Mouse (Mus musculus) cerebellum, adult 9-11 months (tissue): ENCODE measurements around the gene Emilin2.

Experiments used
- DNase-seq: peaks from one replicate; pipeline ENCODE4 v3.0.0; 2022

Emilin2 gene

GRCm38 (mm10) chr17:71260658-71261057 lies 51.1 kb downstream of the Emilin2 start:
- DNase-seq: no peak

- DNase-seq: no peak
Measured at GRCm38 (mm10) chr17:71259727-71260126, 52.1 kb downstream of the Emilin2 start.

- DNase-seq: no peak
Measured at GRCm38 (mm10) chr17:71256806-71257536, 54.8 kb downstream of the Emilin2 start.

DNA sequence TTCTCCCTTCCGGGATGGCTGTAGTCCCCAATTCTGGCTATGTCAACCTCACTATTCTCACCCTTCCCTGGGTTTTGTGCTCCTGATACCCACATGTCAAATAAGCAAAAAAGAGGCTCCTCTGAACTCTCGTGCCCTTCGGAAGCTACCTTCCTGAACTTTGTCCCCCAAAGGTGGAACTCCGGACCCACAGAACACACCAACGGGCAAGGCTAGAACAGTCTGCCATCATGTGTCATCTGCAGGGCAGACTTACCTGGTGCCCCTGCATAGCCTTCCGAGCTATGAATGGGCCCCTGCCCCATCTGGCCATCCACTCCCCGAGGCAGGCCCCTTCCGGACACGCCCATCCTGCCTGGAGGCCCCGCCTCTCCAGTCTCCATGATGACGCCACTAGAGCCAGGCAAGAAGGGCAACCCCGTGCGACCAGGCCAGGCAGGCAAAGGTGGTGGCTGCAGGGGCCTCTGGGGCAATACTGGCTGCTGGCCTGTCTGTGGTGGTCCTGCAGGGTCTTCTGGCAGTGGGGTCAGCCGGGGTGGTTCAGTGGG lies 55.6 kb downstream of the Emilin2 start:
- DNase-seq: no peak

DNA sequence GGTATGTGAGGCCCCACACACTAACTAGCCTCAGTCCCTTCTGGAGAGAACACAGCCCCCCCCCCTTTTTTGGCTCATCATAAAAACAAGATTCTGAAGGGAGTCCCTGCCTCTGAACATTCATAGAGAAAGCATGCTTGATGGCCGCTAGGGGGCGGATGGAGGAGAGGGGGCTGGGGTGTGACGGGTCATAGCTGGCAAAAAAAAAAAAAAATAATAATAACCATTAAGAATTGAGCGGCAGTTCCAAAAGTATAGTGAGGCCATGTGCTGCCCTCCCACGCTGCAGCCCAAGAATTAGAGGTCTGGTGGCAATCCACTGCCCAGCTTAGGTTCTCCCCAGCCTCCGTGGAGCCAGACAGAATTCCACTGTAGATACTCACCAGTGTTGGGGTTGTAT lies 57.0 kb downstream of the Emilin2 start:
- DNase-seq: no peak

DNA sequence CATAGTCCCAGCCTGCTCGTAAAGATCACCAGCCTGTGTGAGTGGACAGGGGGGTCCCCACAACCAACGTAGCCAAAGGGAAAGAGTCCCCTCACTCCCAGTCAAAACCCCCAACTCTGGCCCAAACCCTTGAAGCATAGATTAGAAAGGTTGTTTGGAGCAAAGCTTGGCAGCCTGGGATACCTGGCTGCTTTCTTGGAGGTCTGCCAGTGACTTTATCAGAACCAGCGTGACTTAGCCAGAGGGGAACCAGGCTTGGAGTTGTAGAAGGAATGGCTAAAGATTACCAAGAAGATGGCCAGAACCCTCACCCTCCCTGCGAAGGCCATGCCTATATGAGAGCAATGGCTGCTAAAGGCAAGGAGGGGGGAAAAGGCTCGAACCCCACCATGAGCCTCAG lies 57.7 kb downstream of the Emilin2 start:
- no peak for DNase-seq

DNA sequence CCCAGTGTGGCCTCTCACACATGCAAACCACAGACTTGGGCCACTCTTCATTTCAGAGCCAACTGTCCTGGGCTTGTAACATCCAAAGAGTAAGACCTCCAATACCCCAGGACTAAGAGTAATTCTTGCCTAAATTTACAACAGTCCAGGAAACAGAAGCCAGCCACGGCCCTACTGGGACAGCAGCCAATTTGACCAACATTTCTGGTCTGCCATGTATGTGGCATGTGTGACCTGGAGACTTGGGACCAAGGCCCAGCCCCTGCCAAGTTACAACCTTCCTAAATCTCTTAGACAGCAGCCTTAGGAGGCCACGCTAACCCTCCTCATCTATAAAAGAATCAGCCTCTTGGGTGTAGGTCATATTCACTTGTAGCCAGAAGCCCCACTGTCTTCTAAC lies 58.4 kb downstream of the Emilin2 start:
- no peak for DNase-seq

DNA sequence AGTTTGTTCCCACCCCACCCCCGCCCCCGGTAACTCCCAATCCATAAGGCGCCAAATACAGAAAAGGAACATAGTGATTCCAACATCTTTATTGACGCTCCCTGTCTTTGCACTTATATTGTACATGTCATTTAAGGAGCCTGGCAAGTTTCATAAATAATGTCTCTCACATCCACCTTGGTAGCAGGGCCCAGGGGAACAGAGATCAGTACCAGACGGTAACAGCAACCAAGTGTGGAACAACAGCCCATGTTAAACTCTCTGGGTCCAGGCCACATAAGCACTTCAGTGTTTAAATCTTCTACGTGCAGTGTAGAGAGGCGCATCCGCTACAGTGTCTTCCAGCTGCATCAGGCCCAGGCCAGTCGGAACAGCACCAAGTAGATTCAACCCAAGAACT lies 59.7 kb downstream of the Emilin2 start:
- no peak for DNase-seq

DNA sequence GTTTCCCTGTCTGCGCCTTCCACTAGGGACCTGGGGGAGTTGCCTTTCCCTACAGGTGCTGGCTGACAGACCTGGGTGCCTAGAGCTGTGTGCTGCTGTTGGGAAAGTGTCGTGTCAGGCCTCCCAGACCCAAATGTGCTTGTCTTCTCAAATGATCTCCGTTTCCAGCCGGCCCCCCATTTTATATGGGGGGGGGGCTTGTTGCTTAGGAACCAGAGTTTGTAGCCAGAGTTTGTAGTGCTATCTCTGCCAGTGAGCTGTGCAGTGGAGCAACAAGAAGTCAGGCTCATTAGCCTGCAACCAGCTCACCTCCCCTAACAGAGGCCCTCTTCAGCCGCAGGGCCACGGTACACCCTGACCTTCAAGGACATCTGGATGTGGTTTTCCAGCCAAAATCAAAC lies 60.2 kb downstream of the Emilin2 start:
- DNase-seq: no peak

- no peak for DNase-seq
Measured at GRCm38 (mm10) chr17:71250819-71251600, 60.8 kb downstream of the Emilin2 start.

- DNase-seq: no peak
Measured at GRCm38 (mm10) chr17:71250046-71250445, 61.7 kb downstream of the Emilin2 start.

- no peak for DNase-seq
Measured at GRCm38 (mm10) chr17:71248963-71249362, 62.8 kb downstream of the Emilin2 start.

GRCm38 (mm10) chr17:71246022-71246421 lies 65.8 kb downstream of the Emilin2 start:
- DNase-seq: no peak

DNA sequence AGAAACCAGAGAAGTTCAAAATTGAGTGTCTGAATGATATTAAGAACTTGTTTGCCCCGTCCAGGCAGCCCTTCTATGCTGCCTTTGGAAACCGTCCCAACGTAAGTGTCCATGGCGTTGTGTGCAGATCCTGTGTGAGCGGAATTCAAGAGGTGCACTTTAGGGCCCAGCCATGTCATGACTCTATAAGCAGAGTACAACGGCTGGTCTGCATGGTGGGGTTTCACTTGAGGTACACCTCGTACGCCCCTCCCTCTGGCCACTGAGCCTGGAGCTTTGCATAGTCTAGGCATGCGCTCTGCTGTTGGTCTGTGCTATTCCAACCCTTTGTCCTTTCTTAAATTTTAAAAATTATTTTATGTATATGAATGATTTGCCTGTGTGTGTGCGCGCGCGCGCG lies 66.6 kb downstream of the Emilin2 start:
- no peak for DNase-seq

DNA sequence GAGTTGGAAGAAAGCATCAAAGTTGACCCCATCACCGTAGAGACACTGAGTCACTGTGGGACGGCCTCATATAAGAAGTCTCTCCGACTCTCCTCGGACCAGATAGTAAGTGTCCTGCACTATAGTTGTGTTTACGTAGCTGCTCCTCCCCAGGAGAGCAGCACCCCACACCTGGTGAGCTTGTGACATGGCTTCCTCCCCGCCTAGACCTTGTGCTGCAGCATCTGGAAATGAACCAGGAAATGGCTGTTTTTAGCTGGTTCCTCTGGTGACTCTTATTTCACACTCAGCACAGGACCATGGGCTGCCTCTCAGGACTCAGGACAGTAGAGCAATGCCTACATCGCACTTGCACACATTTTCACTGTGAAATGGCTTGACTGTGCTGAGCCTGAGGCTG lies 69.1 kb downstream of the Emilin2 start:
- DNase-seq: no peak

- DNase-seq: no peak
Measured at GRCm38 (mm10) chr17:71240811-71241210, 71.0 kb downstream of the Emilin2 start.

DNA sequence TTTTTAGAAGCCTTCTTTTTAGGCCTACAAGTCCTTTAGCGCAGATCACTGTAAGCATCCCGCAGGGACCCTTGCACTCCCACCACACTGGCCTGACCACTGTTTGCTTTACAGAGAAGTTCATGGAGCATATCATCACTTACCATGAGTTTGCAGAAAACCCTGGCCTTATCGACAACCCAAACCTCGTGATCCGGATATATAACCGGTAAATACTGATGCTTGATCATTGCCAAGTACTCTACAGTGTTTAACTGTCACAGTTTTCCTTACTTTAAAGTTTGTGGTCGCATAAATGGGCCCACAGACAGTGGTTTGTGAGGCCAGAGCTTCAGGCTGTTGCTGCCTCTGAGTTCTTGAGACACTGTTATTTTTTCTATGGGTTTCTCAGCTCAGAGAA lies 73.3 kb downstream of the Emilin2 start:
- DNase-seq: no peak

GRCm38 (mm10) chr17:71235229-71235958 lies 76.4 kb downstream of the Emilin2 start:
- DNase-seq: no peak

DNA sequence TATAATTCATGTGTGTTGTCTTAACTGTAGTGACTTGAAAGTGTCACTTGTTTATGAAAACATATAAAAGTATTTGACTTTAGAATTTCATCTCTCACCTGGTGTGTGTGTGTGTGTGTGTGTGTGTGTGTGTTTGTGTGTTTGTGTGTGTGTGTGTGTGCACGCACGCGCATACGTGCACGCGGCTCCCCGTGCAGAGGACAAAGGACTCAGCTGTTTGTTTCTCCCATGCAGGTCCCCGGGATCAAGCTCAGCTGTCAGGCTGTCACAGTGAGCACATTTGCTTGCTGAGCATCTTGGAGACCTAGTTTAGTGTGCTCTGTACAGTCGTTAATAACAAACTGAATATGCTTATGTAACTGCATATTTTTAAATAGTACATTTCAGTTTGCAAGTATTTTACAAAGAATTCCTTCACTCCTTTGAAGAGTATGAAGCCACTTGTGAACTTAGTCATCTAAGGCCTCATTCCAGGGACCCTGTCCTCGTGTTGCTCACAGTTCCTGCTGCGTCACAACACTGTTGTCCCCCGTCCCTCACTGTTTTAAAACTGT lies 77.7 kb downstream of the Emilin2 start:
- no peak for DNase-seq

GRCm38 (mm10) chr17:71233210-71233609 lies 78.6 kb downstream of the Emilin2 start:
- no peak for DNase-seq

DNA sequence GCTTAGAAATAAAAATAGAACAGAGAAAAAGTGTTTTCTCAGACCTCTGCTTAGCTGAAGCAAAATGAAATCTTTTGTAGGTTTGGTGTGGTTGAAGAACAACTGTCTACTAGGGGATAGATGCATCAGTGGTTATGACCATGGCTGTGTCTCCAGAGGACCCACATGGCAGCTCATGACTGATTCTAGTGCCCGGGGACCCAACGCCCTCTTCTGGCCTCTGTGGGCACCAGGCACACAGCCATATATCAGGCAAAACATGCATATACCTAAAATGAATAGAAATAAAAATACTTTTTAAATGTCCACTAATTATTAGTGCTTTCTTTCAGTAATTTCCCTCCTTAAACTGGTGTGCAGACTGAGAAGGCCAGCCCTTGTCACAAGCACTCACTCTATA lies 79.8 kb downstream of the Emilin2 start:
- no peak for DNase-seq

DNA sequence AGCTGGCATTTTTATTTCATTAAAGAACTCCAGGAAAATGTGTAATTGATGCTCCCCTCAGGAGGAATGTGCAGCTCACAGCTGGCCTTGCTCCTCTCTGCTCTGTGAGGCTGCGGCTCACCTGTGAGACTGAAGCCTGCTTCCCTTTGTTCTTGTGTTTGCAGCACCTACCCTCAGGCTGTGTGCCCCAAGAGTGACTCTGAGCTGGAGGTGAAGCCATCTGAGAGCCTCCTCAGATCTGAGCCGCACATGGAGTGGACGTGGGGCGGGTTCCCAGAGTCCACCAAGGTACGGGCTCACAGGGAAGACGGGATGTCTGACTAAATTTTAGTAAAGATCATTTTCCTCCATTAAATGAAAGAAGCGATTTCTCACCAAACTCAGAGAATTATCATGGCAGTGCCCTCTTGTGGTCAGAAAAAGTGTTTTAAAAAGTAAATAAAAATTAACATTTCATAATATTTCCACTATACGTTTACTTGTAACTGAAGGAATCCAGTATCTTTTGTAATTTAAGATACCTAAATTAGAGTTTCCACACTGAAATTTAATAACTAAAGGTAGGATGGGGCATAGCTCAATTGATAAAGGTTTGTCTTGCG lies 81.6 kb downstream of the Emilin2 start:
- no peak for DNase-seq

DNA sequence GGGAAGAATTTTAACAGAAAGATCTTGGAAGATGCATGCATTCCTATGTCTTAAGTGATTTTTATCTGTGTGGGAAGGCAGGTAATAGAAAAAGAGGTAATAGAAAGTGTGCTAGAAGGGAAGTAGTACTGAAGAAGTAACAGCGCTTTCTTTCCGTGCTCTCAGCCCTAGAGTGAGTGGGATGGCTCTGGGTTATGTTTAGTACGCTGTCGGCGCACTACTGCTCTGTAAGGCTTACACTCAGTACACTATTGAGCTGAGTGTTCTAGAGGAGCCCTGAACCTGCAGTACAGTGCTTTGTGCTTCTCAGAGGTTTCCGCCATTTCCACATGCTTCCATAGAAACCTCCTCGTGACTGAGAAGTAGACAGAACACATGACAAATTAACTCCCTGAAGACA lies 83.1 kb downstream of the Emilin2 start:
- DNase-seq: no peak
